Comparison of ENCODE assay signal across 8 mouse cellular contexts in genomic region chr7:66108961-66109854, GRCm38 (mm10). TPM values are rescaled to one million over a fixed set of nuclear protein-coding genes. Genes with fewer than 3 reads are reported as not detected.
DNase-seq lines count a peak whose midpoint lies in the region; ATAC-seq and TF ChIP-seq lines count a peak whose summit lies in the region.

Gene Chsy1, plus strand, starts transcription at chr7:66109515.

- no peaks in the 10 kb centered on the region for H3K9me3 ChIP-seq in heart, embryonic 11.5 days (replicated peaks; ENCODE audit: control insufficient read depth, low read length)
- no peaks in the 10 kb centered on the region for H3K9me3 ChIP-seq in kidney, embryonic 15.5 days (replicated peaks)

- peak within 1 kb of the TSS; percentile 59 for H3ac ChIP-seq in C2C12 (ENCODE audit: control insufficient read depth, insufficient read length, low read depth)

- TF ChIP-seq CTCF in C2C12 (IDR thresholded peaks at IDR 0.05; ENCODE audit: control insufficient read depth, insufficient read depth, insufficient read length): no peak
- no peak for TF ChIP-seq CTCF in brain, embryonic 14.5 days (IDR thresholded peaks at IDR 0.05; ENCODE audit: borderline replicate concordance, extremely low read depth, insufficient read depth, insufficient read length)

- peak; percentile 80 for TF ChIP-seq POLR2A in brain, embryonic 14.5 days (IDR thresholded peaks at IDR 0.05; ENCODE audit: borderline replicate concordance, extremely low read depth, insufficient read depth, insufficient read length, poor library complexity, severe bottlenecking)

- peak within 1 kb of the TSS; percentile 93 for H3K9ac ChIP-seq in heart, embryonic 11.5 days (ENCODE audit: low read depth, low read length)
- H3K9ac ChIP-seq in kidney, embryonic 15.5 days: peak within 1 kb of the TSS; percentile 87

- peaks cover 15% of the 10 kb centered on the region; the same call in 1 of the 2 replicates for H3K4me1 ChIP-seq in heart, embryonic 11.5 days (ENCODE audit: control insufficient read depth, insufficient read depth, low read length)
- H3K4me1 ChIP-seq in kidney, embryonic 15.5 days: peaks cover 35% of the 10 kb centered on the region

- peak within 1 kb of the TSS; percentile 66 for H3K27ac ChIP-seq in heart, embryonic 11.5 days (ENCODE audit: low read depth, low read length)
- peak within 1 kb of the TSS; percentile 91 for H3K27ac ChIP-seq in kidney, embryonic 15.5 days

- DNase-seq in brain, embryonic 14.5 days (ENCODE audit: low read depth): peak; percentile 97
- peak; percentile 87 for DNase-seq in liver
- DNase-seq in spleen, postnatal 36 days (ENCODE audit: low spot score in 2 of 2): peak; percentile 88 to 90

- H3K36me3 ChIP-seq in C2C12 (ENCODE audit: control insufficient read depth, insufficient read depth): no peaks in the 10 kb centered on the region
- no peaks in the 10 kb centered on the region for H3K36me3 ChIP-seq in heart, embryonic 11.5 days (ENCODE audit: control insufficient read depth, insufficient read depth, low read length)
- H3K36me3 ChIP-seq in kidney, embryonic 15.5 days: peaks cover under 1% of the 10 kb centered on the region

- no peaks in the 10 kb centered on the region for H3K27me3 ChIP-seq in C2C12 (ENCODE audit: control insufficient read depth, insufficient read depth, insufficient read length)
- no peaks in the 10 kb centered on the region for H3K27me3 ChIP-seq in heart, embryonic 11.5 days (ENCODE audit: control insufficient read depth, insufficient read depth, low read length)
- H3K27me3 ChIP-seq in kidney, embryonic 15.5 days: no peaks in the 10 kb centered on the region

- H3K79me2 ChIP-seq in C2C12 (ENCODE audit: control insufficient read depth, insufficient read depth): peaks cover 46% of the 10 kb centered on the region

- peaks cover 40% of the 10 kb centered on the region for H3K79me3 ChIP-seq in C2C12 (ENCODE audit: low read depth)

- H3K4me3 ChIP-seq in C2C12 (ENCODE audit: insufficient read depth, poor library complexity, severe bottlenecking): peak within 1 kb of the TSS; percentile 49
- peak within 1 kb of the TSS; percentile 92 for H3K4me3 ChIP-seq in heart, embryonic 11.5 days (ENCODE audit: low read depth, low read length)
- H3K4me3 ChIP-seq in kidney, embryonic 15.5 days (replicated peaks): peak within 1 kb of the TSS; percentile 75

- peak within 1 kb of the TSS; percentile 91 for H3K4me2 ChIP-seq in heart, embryonic 11.5 days
- peak within 1 kb of the TSS; percentile 84 for H3K4me2 ChIP-seq in kidney, embryonic 15.5 days

- peak; percentile 33 for ATAC-seq in erythroblast, adult 5-6 weeks (replicated peaks; ENCODE audit: low FRiP score, poor library complexity, severe bottlenecking)
- ATAC-seq in heart, embryonic 11.5 days (replicated peaks; ENCODE audit: insufficient number of reproducible peaks, low FRiP score, low TSS enrichment): peak; percentile 82
- peak; percentile 91 for ATAC-seq in kidney, embryonic 15.5 days (replicated peaks; ENCODE audit: low FRiP score)
- ATAC-seq in monocyte, adult 5-6 weeks (replicated peaks; ENCODE audit: insufficient number of reproducible peaks, low FRiP score, low TSS enrichment, poor library complexity, severe bottlenecking): peak; percentile 40

- WGBS in heart, embryonic 11.5 days (ENCODE audit: insufficient replicate concordance): under 1% methylated on average over 80 of the region's 123 CpGs
- WGBS in kidney, embryonic 15.5 days: under 1% methylated on average over 85 of the region's 123 CpGs

TF ChIP-seq in C2C12, 6 proteins besides CTCF, POLR2A, EP300 and RAD21:
- TF ChIP-seq USF1 (IDR thresholded peaks at IDR 0.05; ENCODE audit: low read depth) (peak; percentile 82), MAX (IDR thresholded peaks at IDR 0.05) (peak; percentile 37), FOSL1 (IDR thresholded peaks at IDR 0.05; ENCODE audit: insufficient read depth, low read length, poor library complexity, severe bottlenecking) (no peak), MYOD1 (IDR thresholded peaks at IDR 0.05; ENCODE audit: control insufficient read depth, insufficient read length, low read depth) (no peak), CEBPB (IDR thresholded peaks at IDR 0.05; ENCODE audit: low read depth) (no peak), MYOG (IDR thresholded peaks at IDR 0.05; ENCODE audit: control insufficient read depth, extremely low read depth, insufficient read length) (no peak)

RNA-seq across cellular contexts. Expression of gene Chsy1, which starts in this region (rescaled TPM):
- 25.5 TPM for polyA plus RNA-seq in C2C12 (2012; fragmentation: generic; extraction: Trizol)
- polyA plus RNA-seq in brain, embryonic 14.5 days (2012; rRNA removed): 16.0 and 21.5 TPM in 2 replicates
- 6.7 and 8.5 TPM in 2 replicates for total RNA-seq in erythroblast, adult 5-6 weeks (2015; ENCODE audit: low replicate concordance)
- 7.8 and 11.7 TPM in 2 replicates for total RNA-seq in erythroblast, adult 5-6 weeks (2017; ENCODE audit: low replicate concordance)
- polyA plus RNA-seq in heart, embryonic 11.5 days (2014; fragmentation: Nextera tagmentation; extraction: Ambion mirVana): 24.1 and 29.0 TPM in 2 replicates
- 15.8 and 16.1 TPM in 2 replicates for polyA plus RNA-seq in kidney, embryonic 15.5 days (2015; fragmentation: Nextera tagmentation; extraction: Ambion mirVana)
- 91.3 to 286 TPM (median 103 TPM) in 3 replicates for total RNA-seq in monocyte, adult 5-6 weeks (2017)

Comparison
In these comparisons a context has a peak if more than half of its experiments do, and no peak if none do; other contexts are left out.
1. Peak in every context shown above with its lines: DNase-seq, ATAC-seq, H3K4me3 ChIP-seq and H3K27ac ChIP-seq.
2. ATAC-seq: peak in every context shown above with its lines; median percentile 91 in kidney, embryonic 15.5 days; 82 in heart, embryonic 11.5 days; 40 in monocyte, adult 5-6 weeks; 33 in erythroblast, adult 5-6 weeks.